Mouse (Mus musculus) cerebellum, postnatal 25 days (tissue): ENCODE data around the gene Olfr488.
"Not testable (repeated sequence)": the region's sequence is repeated elsewhere in the genome, so short reads cannot be mapped to it uniquely, and the experiment has no call there.

Source experiments
- DNase-seq, 2 experiments: peaks; one replicate each; pipeline ENCODE4 v3.0.0; 2021; ENCODE audit warnings: mixed read lengths in 2 of 2

Gene Olfr488

DNA sequence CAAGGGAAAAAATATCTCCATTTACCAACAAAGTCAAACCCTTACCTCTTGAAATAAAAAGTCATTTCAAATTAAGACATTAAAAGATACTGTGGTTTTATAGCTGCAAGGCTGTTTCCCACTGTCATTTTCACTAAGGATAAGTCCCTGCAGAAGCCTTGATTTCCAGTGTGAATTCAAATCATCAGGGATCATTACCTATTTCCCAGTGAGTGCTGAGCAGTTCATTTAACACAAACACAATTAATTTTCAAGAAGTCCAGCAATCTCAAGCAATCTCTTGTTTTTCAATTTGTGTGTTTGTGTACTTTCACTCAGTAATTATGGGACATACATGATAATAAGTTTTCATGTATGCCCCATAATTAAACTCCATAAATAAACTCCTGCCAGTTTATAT, at the start of gene Olfr488:
Gene Olfr488 (minus strand): TSS at position 101 of the 400 bp plus-strand sequence.
- DNase-seq, result no peak

DNA sequence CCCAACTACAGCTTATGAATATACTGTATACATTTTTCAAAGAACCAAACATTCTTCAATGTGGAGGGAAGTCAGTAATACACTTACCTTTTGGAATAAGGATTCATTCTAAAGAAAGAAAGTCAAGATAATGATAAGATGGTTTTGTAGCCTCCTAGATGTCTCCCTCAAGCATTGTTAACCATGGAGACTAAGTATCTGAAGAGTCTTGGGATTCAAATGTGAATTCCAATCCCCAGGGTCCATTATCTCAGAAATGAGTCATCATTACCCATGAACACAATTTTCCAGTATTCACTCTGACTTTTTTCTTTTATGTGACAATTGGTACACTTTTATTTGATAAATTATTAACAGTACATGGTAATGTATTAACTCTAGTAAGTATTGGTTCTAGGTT, 30.7 kb upstream of the Olfr488 start, which contains the start of gene Olfr490:
Gene Olfr490 (minus strand): TSS at position 101 of the 400 bp plus-strand sequence.
- DNase-seq, result no peak

DNA sequence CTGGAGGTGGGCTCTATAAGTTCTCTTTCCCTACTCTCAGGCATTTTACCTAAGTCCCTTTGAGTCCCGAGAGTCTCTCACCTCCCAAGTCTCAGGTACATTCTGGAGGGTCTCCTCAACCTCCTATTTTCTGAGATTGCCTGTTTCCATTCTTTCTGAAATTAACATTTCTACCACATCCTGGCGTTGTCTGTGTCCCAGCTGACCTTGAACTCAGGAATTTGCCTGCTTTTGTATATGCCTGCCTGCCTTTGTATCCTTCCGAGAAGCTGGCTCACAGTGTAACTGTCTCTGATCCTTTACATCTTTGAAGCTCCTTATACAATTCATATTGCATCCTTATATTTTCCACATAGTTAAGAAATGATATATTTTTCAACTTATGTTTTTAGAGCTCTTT, 24.6 kb downstream of the Olfr488 start:
- no peak for DNase-seq

DNA sequence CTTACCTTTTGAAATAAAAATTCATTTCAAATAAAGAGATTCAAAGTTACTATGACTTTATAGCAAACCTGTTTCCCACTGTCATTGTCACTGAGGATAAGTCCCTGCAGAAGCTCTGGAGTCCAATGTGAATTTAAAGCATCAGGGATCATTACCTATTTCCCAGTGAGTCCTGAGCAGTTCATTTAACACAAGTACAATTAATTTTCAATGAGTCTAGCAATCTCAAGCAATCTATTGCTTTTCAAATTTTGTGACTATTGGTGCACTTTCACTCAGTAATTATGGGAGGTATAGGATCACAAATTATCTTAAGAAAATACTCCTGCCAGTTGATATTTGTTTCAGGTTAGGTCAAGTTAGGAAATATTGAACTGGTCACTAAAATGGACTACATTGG, 43.6 kb downstream of the Olfr488 start, which contains the start of gene Olfr487:
Gene Olfr487 (minus strand): TSS at position 101 of the 400 bp plus-strand sequence.
- not testable (repeated sequence) for DNase-seq
